Mouse (Mus musculus) kidney, embryonic 16.5 days (tissue): Measurements from ENCODE around the gene Mgmt. TPM values are rescaled to one million over a fixed set of nuclear protein-coding genes. Genes with fewer than 3 reads are reported as not detected.

Experiments used
- ATAC-seq: fragments of 200-750 bp; cut with Nextera tagmentation; 2 replicates; pipeline ENCODE4 v1.8.0; 2017; ENCODE audit warnings: moderate TSS enrichment; ENCODE audit not compliant: low FRiP score, low TSS enrichment
- H3K27ac ChIP-seq: fragments of 300-500 bp; sonication (generic); 2 replicates; pipeline ENCODE4 v1.5.1; 2014; ENCODE audit warnings: low read length
- H3K27me3 ChIP-seq: fragments of 300-500 bp; sonication (generic); 2 replicates; pipeline ENCODE4 v1.6.1; 2014; ENCODE audit warnings: low read length, control low read depth, mixed read lengths; ENCODE audit not compliant: insufficient read depth
- H3K36me3 ChIP-seq: fragments of 300-500 bp; sonication (generic); 2 replicates; pipeline ENCODE4 v1.6.1; 2014; ENCODE audit warnings: low read length, control low read depth, mixed read lengths; ENCODE audit not compliant: insufficient read depth
- H3K4me1 ChIP-seq: fragments of 300-500 bp; sonication (generic); 2 replicates; pipeline ENCODE4 v1.6.1; 2014; ENCODE audit warnings: low read length, control low read depth, mixed read lengths; ENCODE audit not compliant: insufficient read depth
- H3K4me2 ChIP-seq: fragments of 300-500 bp; sonication (generic); replicated peaks from 2 replicates; pipeline ENCODE4 v1.6.1; 2014; ENCODE audit warnings: low read depth, low read length
- H3K4me3 ChIP-seq: fragments of 300-500 bp; sonication (generic); 2 replicates; pipeline ENCODE4 v1.5.1; 2014; ENCODE audit warnings: mild to moderate bottlenecking, low read length
- H3K9ac ChIP-seq: fragments of 300-500 bp; sonication (generic); replicated peaks from 2 replicates; pipeline ENCODE4 v1.6.1; 2014; ENCODE audit warnings: low read length
- H3K9me3 ChIP-seq: fragments of 300-500 bp; sonication (generic); 2 replicates; pipeline ENCODE4 v1.6.1; 2016; ENCODE audit warnings: low read length, control low read depth
- WGBS: fragments of 180-500 bp; shearing (Covaris S2); extraction: QIAGEN DNeasy Blood & Tissue Kit; methylation state at CpG from one replicate; pipeline ENCODE4 v1.1.7; 2014; 5-methylcytosine and 5-hydroxymethylcytosine counted together
- polyA plus RNA-seq: library from polyadenylated mRNA; unstranded; fragments of >200 nt; fragmentation: Nextera tagmentation; extraction: Ambion mirVana; gene quantifications from 2 replicates; pipeline ENCODE4 v1.2.1, GENCODE M21; 2015

Mgmt gene
- polyA plus RNA-seq, 1 experiment from 2014 or later: 6.6 TPM

- no peak overlapping the region for H3K27ac ChIP-seq
- H3K4me1 ChIP-seq: peaks cover 8% of the 10 kb centered on the region; the same call in 1 of the 2 replicates
- H3K4me3 ChIP-seq: no peak overlapping the region
- no peaks in the 10 kb centered on the region for H3K9me3 ChIP-seq
- H3K9ac ChIP-seq: no peak overlapping the region
- ATAC-seq: 0 out of 2 replicates have a peak, but pooled peaks have one; percentile 23
- 63% methylated on average over 6 of the region's 6 CpGs for WGBS
- no peak overlapping the region for H3K4me2 ChIP-seq
- no peaks in the 10 kb centered on the region for H3K36me3 ChIP-seq
- H3K27me3 ChIP-seq: no peaks in the 10 kb centered on the region
Measured at GRCm38 (mm10) chr7:137074324-137074723, 179.9 kb downstream of the Mgmt start.

DNA sequence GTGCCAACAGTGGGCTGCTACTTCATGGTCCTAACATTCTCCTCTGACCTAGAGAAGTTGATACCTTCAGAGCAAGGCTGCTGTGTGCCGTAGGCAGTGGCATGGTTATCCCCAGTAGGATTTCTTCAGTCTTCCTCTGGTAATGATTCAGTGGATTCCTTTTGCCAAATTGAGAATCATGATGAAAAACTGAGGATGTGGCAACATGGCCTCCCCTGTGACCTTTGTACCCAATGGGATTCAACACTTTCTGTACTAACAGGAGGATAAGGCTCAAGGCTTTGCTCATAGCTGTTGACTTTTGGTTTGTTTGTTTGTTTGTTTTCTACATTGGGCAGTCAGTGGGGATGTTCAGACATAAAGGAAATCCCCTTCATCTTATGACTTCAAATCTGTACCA is 180.9 kb downstream of the Mgmt start:
- Histone ChIP-seq H3K9ac (no peak overlapping the region), H3K4me3 (no peak overlapping the region), H3K9me3 (no peaks in the 10 kb centered on the region), H3K36me3 (no peaks in the 10 kb centered on the region), H3K27ac (no peak overlapping the region), H3K4me1 (peaks cover 8% of the 10 kb centered on the region; the same call in 1 of the 2 replicates), H3K27me3 (peaks cover 4% of the 10 kb centered on the region; the same call in 1 of the 2 replicates), H3K4me2 (no peak overlapping the region)
- ATAC-seq: no peak
- 92% methylated on average over 1 of the region's 1 CpGs for WGBS

GRCm38 (mm10) chr7:137080171-137080570 is 185.8 kb downstream of the Mgmt start:
- no peak overlapping the region for H3K4me2 ChIP-seq
- no peak overlapping the region for H3K4me3 ChIP-seq
- WGBS: 92% methylated on average over 4 of the region's 4 CpGs
- peaks cover 4% of the 10 kb centered on the region; the same call in 1 of the 2 replicates for H3K27me3 ChIP-seq
- ATAC-seq: no peak
- no peaks in the 10 kb centered on the region for H3K36me3 ChIP-seq
- H3K27ac ChIP-seq: no peak overlapping the region
- no peak overlapping the region for H3K9ac ChIP-seq
- H3K9me3 ChIP-seq: no peaks in the 10 kb centered on the region
- no peaks in the 10 kb centered on the region for H3K4me1 ChIP-seq

- Histone ChIP-seq H3K4me2 (no peak overlapping the region), H3K36me3 (no peaks in the 10 kb centered on the region), H3K4me1 (peaks cover 9% of the 10 kb centered on the region), H3K9ac (no peak overlapping the region), H3K27ac (no peak overlapping the region), H3K27me3 (peaks cover 4% of the 10 kb centered on the region; the same call in 1 of the 2 replicates), H3K9me3 (no peaks in the 10 kb centered on the region), H3K4me3 (no peak overlapping the region)
- no peak for ATAC-seq
- 50% methylated on average over 6 of the region's 6 CpGs for WGBS
Measured at GRCm38 (mm10) chr7:137082171-137082570, 187.8 kb downstream of the Mgmt start.

DNA sequence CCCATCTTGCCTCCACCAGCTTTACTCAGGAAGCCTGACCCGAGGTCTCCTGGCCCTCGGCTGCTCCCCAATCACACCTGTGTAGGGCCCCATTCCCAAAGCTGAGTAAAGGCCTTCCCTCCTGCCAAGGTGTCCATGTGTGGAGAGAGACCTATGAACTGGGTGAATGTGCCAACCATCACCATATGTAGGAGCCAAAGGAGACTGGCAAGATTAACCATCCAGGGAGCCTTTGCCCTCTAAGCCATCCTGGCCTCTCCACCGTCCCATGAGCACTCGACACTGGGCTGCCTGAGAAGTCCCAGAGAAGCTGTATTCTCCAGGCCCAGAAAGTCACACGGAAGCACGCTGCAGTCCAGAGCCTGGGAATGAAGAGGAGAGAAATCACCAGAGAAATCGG is 190.2 kb downstream of the Mgmt start:
- no peaks in the 10 kb centered on the region for H3K9me3 ChIP-seq
- peaks cover 14% of the 10 kb centered on the region for H3K4me1 ChIP-seq
- no peaks in the 10 kb centered on the region for H3K36me3 ChIP-seq
- WGBS: 83% methylated on average over 7 of the region's 7 CpGs
- H3K27ac ChIP-seq: no peak overlapping the region
- H3K27me3 ChIP-seq: peaks cover 4% of the 10 kb centered on the region; the same call in 1 of the 2 replicates
- no peak for ATAC-seq
- no peak overlapping the region for H3K9ac ChIP-seq
- H3K4me3 ChIP-seq: no peak overlapping the region
- H3K4me2 ChIP-seq: no peak overlapping the region

- H3K9me3 ChIP-seq: no peaks in the 10 kb centered on the region
- WGBS: 26% methylated on average over 14 of the region's 14 CpGs
- no peak overlapping the region for H3K27ac ChIP-seq
- peak; percentile 88 for ATAC-seq
- H3K36me3 ChIP-seq: no peaks in the 10 kb centered on the region
- H3K4me2 ChIP-seq: no peak overlapping the region
- H3K9ac ChIP-seq: no peak overlapping the region
- H3K4me3 ChIP-seq: no peak overlapping the region
- peaks cover 14% of the 10 kb centered on the region for H3K4me1 ChIP-seq
- H3K27me3 ChIP-seq: no peaks in the 10 kb centered on the region
Measured at GRCm38 (mm10) chr7:137085969-137086606, 191.7 kb downstream of the Mgmt start.

GRCm38 (mm10) chr7:137087136-137087535 is 192.7 kb downstream of the Mgmt start:
- Histone ChIP-seq H3K9me3 (no peaks in the 10 kb centered on the region), H3K36me3 (no peaks in the 10 kb centered on the region), H3K27ac (no peak overlapping the region), H3K4me1 (peaks cover 14% of the 10 kb centered on the region), H3K4me3 (no peak overlapping the region), H3K4me2 (no peak overlapping the region), H3K27me3 (no peaks in the 10 kb centered on the region), H3K9ac (no peak overlapping the region)
- 50% methylated on average over 6 of the region's 6 CpGs for WGBS
- ATAC-seq: no peak

DNA sequence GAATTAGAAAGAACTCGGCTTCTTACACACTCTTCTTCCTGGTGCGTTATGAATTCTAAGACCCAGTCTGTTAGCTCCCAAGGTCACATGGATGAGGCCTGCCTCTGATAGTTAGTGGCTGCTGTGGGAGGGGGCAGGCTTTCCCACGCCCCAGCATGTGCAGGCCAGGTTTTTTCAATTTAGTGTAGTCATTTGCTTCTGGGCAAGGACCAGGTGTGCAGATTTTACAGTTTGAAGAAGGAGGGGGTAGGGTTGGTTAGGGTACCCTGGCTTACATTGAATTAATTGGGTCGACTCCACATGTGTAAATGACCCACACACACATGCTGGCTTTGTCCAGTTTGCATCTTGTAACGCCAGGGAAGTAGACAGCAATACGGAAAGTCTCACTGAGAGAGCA is 193.7 kb downstream of the Mgmt start:
- H3K4me2 ChIP-seq: no peak overlapping the region

GRCm38 (mm10) chr7:137094551-137094950 is 200.1 kb downstream of the Mgmt start:
- Histone ChIP-seq H3K27me3 (no peaks in the 10 kb centered on the region), H3K27ac (no peak overlapping the region), H3K9ac (no peak overlapping the region), H3K9me3 (no peaks in the 10 kb centered on the region), H3K4me2 (no peak overlapping the region), H3K4me3 (no peak overlapping the region), H3K36me3 (no peaks in the 10 kb centered on the region), H3K4me1 (no peaks in the 10 kb centered on the region)
- WGBS: 87% methylated on average over 1 of the region's 1 CpGs
- no peak for ATAC-seq

More for the DNA sequence above, 193.7 kb downstream of the Mgmt start:
- Histone ChIP-seq H3K4me1 (peaks cover 14% of the 10 kb centered on the region), H3K36me3 (no peaks in the 10 kb centered on the region), H3K4me3 (no peak overlapping the region), H3K9ac (no peak overlapping the region), H3K27me3 (no peaks in the 10 kb centered on the region), H3K27ac (no peak overlapping the region), H3K9me3 (no peaks in the 10 kb centered on the region)
- 88% methylated on average over 6 of the region's 6 CpGs for WGBS
- ATAC-seq: no peak

DNA sequence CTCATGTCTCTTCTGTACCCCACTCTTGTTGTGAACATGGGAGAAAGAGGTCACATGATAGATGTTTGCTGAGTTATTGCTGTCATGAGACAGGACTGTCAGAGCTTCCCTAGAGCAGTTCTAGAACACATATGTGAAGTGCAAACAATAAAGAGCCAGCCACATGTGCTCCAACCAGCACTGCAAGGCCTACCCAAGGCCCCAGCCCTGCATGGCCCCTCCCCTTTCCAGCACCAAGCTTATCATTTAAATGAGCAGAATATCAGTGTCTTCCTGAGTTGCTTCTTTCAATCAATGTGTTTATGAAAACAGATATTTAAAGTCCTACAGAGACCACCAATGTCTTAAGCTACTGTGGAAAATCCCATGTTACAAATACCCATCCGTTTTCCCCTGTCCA is 201.3 kb downstream of the Mgmt start:
- Histone ChIP-seq H3K9me3 (no peaks in the 10 kb centered on the region), H3K27ac (no peak overlapping the region), H3K27me3 (no peaks in the 10 kb centered on the region), H3K4me3 (no peak overlapping the region), H3K36me3 (no peaks in the 10 kb centered on the region), H3K9ac (no peak overlapping the region), H3K4me1 (no peaks in the 10 kb centered on the region), H3K4me2 (no peak overlapping the region)
- no peak for ATAC-seq
- 97% methylated on average over 1 of the region's 1 CpGs for WGBS
